In genomic region chr9:63138481-63138967, GRCm38 (mm10) we compare ENCODE assay signal across 9 mouse cellular contexts. TPM values are rescaled to one million over a fixed set of nuclear protein-coding genes. Genes with fewer than 3 reads are reported as not detected.
DNase-seq lines count a peak whose midpoint lies in the region; ATAC-seq lines count a peak whose summit lies in the region.
"Had no signal": no experiment of that assay in that cellular context is flagged by ENCODE, and none has a peak within 500 bp of the region (broad histone marks: within the 10 kb centered on the region; RNA-seq: fewer than 3 reads in every experiment).

No protein-coding gene starts in this region.

- intact Hi-C loops in left cerebral cortex, postnatal 25 days (cut with DNase I): loop anchor here (10.0 kb wide), 2 partner anchors 616 to 854 kb away; partner anchors contain the start of genes Smad3 and Spesp1

- no peaks in the 10 kb centered on the region for H3K36me3 ChIP-seq in liver, embryonic 11.5 days (ENCODE audit: control insufficient read depth, insufficient read depth, low read length)
- H3K36me3 ChIP-seq in embryonic facial prominence, embryonic 14.5 days (ENCODE audit: control insufficient read depth, insufficient read depth, low read length): no peaks in the 10 kb centered on the region
- H3K36me3 ChIP-seq in intestine, embryonic 15.5 days: no peaks in the 10 kb centered on the region
- H3K36me3 ChIP-seq in neural tube, embryonic 12.5 days: no peaks in the 10 kb centered on the region

- no peak overlapping the region for H3K4me3 ChIP-seq in liver, embryonic 11.5 days (ENCODE audit: low read depth, low read length)
- H3K4me3 ChIP-seq in embryonic facial prominence, embryonic 14.5 days (ENCODE audit: low read depth, low read length): peak overlapping the region; percentile 29
- H3K4me3 ChIP-seq in intestine, embryonic 15.5 days (replicated peaks): peak overlapping the region; percentile 7; the same call in 1 of the 2 replicates
- H3K4me3 ChIP-seq in neural tube, embryonic 12.5 days: peak overlapping the region; percentile 29

- DNase-seq in liver, embryonic 11.5 days (ENCODE audit: low spot score): no peak
- no peak for DNase-seq in liver
- DNase-seq in embryonic facial prominence, embryonic 14.5 days (ENCODE audit: low spot score): no peak
- no peak for DNase-seq in left cerebral cortex, adult 18-20 months (ENCODE audit: low spot score in 2 of 2)
- no peak for DNase-seq in left cerebral cortex, postnatal 25 days (ENCODE audit: low spot score in 2 of 2)
- no peak for DNase-seq in kidney, postnatal 25 days

- ATAC-seq in liver, embryonic 11.5 days (replicated peaks; ENCODE audit: low FRiP score): no peak
- no peak for ATAC-seq in embryonic facial prominence, embryonic 14.5 days (ENCODE audit: low read depth)
- ATAC-seq in intestine, embryonic 15.5 days: no peak
- no peak for ATAC-seq in neural tube, embryonic 12.5 days (ENCODE audit: low FRiP score, low read depth)

- H3K27me3 ChIP-seq in liver, embryonic 11.5 days (replicated peaks; ENCODE audit: control insufficient read depth, insufficient read depth, low read length): peaks cover 97% of the 10 kb centered on the region
- H3K27me3 ChIP-seq in embryonic facial prominence, embryonic 14.5 days (replicated peaks; ENCODE audit: control insufficient read depth, insufficient read depth, low read length): peaks cover 98% of the 10 kb centered on the region
- H3K27me3 ChIP-seq in intestine, embryonic 15.5 days (replicated peaks): peaks cover 93% of the 10 kb centered on the region
- H3K27me3 ChIP-seq in neural tube, embryonic 12.5 days (replicated peaks): peaks cover 97% of the 10 kb centered on the region

- no peak overlapping the region for H3K27ac ChIP-seq in liver, embryonic 11.5 days (ENCODE audit: low read depth, low read length)
- H3K27ac ChIP-seq in embryonic facial prominence, embryonic 14.5 days (replicated peaks; ENCODE audit: low read depth, low read length): no peak overlapping the region
- H3K27ac ChIP-seq in intestine, embryonic 15.5 days: no peak overlapping the region
- no peak overlapping the region for H3K27ac ChIP-seq in neural tube, embryonic 12.5 days

- peak overlapping the region; percentile 47 for H3K4me2 ChIP-seq in liver, embryonic 11.5 days
- peak overlapping the region; percentile 44 for H3K4me2 ChIP-seq in embryonic facial prominence, embryonic 14.5 days (ENCODE audit: low read depth, low read length)
- H3K4me2 ChIP-seq in intestine, embryonic 15.5 days (replicated peaks): peak overlapping the region; percentile 31
- peak overlapping the region; percentile 76 for H3K4me2 ChIP-seq in neural tube, embryonic 12.5 days (replicated peaks)

- no peak overlapping the region for H3K9ac ChIP-seq in liver, embryonic 11.5 days (ENCODE audit: low read depth, low read length)
- no peak overlapping the region for H3K9ac ChIP-seq in embryonic facial prominence, embryonic 14.5 days (ENCODE audit: low read depth, low read length)
- no peak overlapping the region for H3K9ac ChIP-seq in intestine, embryonic 15.5 days
- H3K9ac ChIP-seq in neural tube, embryonic 12.5 days: peak overlapping the region; percentile 55

- H3K4me1 ChIP-seq in liver, embryonic 11.5 days (replicated peaks; ENCODE audit: control insufficient read depth, insufficient read depth, low read length): peaks cover 16% of the 10 kb centered on the region
- H3K4me1 ChIP-seq in embryonic facial prominence, embryonic 14.5 days (ENCODE audit: control insufficient read depth, insufficient read depth, low read length): peaks cover 9% of the 10 kb centered on the region
- H3K4me1 ChIP-seq in intestine, embryonic 15.5 days (replicated peaks): peaks cover 38% of the 10 kb centered on the region
- peaks cover 39% of the 10 kb centered on the region for H3K4me1 ChIP-seq in neural tube, embryonic 12.5 days

- H3K9me3 ChIP-seq in liver, embryonic 11.5 days (ENCODE audit: control insufficient read depth, low read length): no peaks in the 10 kb centered on the region
- H3K9me3 ChIP-seq in embryonic facial prominence, embryonic 14.5 days (ENCODE audit: control insufficient read depth, low read length): no peaks in the 10 kb centered on the region
- H3K9me3 ChIP-seq in intestine, embryonic 15.5 days: no peaks in the 10 kb centered on the region
- H3K9me3 ChIP-seq in neural tube, embryonic 12.5 days: no peaks in the 10 kb centered on the region

- WGBS in liver, embryonic 11.5 days: 1% methylated on average over 31 of the region's 31 CpGs
- WGBS in embryonic facial prominence, embryonic 14.5 days: 1% methylated on average over 30 of the region's 31 CpGs
- under 1% methylated on average over 31 of the region's 31 CpGs for WGBS in intestine, embryonic 15.5 days
- under 1% methylated on average over 31 of the region's 31 CpGs for WGBS in neural tube, embryonic 12.5 days

RNA-seq across cellular contexts. Expression of gene Skor1, which starts 10.2 kb away (rescaled TPM):
- polyA plus RNA-seq in liver, embryonic 11.5 days (2014; fragmentation: Nextera tagmentation; extraction: Ambion mirVana): not detected in 2 replicates
- polyA plus RNA-seq in embryonic facial prominence, embryonic 14.5 days (2014; fragmentation: Nextera tagmentation; extraction: Ambion mirVana): 0.04 TPM in 1 of 2 replicates, not detected in the other
- polyA plus RNA-seq in intestine, embryonic 15.5 days (2015; fragmentation: Nextera tagmentation; extraction: Ambion mirVana): not detected in 2 replicates
- 39.1 and 47.0 TPM in 2 replicates for polyA plus RNA-seq in neural tube, embryonic 12.5 days (2016; fragmentation: Nextera tagmentation; extraction: Ambion mirVana)
- total RNA-seq in left cerebral cortex, adult 18-20 months (2021): under 1 TPM; 0.23 TPM
- under 1 TPM; 0.09 to 0.11 TPM for total RNA-seq in left cerebral cortex, postnatal 25 days (2021)
- total RNA-seq: hematopoietic stem cell, adult 5-6 weeks had no signal

Comparison
In these comparisons a context has a peak if more than half of its experiments do, and no peak if none do; other contexts are left out.
1. RNA of gene Skor1, which starts 10.2 kb away (polyA plus RNA-seq): 39.1 to 47.0 TPM in neural tube, embryonic 12.5 days; 0.04 TPM in embryonic facial prominence, embryonic 14.5 days, not detected in liver, embryonic 11.5 days and not detected in intestine, embryonic 15.5 days; every median in the first group is over 10 times any median in the second.
2. Peak in every context shown above with its lines, with median percentiles within 50 percentile points of each other: H3K4me2 ChIP-seq.